Mouse (Mus musculus): ENCODE measurements around the gene Serpinh1. TPM values are rescaled to one million over a fixed set of nuclear protein-coding genes. Genes with fewer than 3 reads are reported as not detected.

Gene Serpinh1
- polyA plus RNA-seq, 1 experiment = not detected

DNA sequence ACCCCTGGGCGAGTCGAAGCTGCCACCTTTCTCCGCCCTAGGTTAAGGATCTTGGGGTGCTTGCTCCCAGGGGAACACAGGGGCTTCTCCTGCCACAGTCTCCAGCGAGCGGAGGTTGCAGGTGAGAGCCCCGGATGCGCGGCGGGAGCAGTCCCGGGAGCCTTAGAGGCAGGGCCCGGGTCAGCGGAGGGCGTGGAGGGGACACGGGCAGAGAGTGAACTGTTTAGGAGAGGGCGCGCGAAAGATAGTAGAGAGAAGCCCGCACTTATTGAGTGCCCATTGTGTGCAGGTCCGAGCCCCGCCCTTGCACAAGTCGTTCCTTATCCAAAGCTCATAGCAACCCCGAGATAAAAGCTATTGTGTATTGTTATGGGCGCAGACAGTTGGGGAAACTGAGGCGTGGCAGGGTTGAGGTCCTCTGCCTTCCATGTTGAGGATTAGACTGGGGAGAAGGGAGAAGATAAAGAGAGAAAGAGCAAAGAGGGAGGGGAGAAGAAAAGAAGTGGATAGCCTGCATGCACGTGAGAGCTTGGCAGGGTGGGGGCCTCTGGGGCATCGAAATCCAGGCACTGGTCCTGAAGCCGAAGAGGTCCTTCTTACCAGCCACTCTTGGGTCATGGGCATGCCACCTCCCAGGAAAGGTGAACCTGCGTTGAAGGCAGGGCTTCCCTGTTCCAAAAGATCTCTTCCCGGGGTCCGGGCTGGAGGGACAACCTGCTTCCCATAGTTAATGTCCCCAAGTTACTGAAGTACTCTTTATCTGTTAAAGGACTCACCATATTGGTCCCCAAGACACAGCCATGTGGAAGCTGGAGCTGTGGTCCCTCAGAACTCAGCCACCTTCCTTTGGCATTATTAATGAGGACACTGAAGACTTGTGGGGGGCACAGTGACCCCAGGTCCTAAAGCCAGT is 29.3 kb upstream of the Serpinh1 start:
- TF ChIP-seq GATA1 (IDR thresholded peaks at IDR 0.05; ENCODE audit: low read length) = no peak

DNA sequence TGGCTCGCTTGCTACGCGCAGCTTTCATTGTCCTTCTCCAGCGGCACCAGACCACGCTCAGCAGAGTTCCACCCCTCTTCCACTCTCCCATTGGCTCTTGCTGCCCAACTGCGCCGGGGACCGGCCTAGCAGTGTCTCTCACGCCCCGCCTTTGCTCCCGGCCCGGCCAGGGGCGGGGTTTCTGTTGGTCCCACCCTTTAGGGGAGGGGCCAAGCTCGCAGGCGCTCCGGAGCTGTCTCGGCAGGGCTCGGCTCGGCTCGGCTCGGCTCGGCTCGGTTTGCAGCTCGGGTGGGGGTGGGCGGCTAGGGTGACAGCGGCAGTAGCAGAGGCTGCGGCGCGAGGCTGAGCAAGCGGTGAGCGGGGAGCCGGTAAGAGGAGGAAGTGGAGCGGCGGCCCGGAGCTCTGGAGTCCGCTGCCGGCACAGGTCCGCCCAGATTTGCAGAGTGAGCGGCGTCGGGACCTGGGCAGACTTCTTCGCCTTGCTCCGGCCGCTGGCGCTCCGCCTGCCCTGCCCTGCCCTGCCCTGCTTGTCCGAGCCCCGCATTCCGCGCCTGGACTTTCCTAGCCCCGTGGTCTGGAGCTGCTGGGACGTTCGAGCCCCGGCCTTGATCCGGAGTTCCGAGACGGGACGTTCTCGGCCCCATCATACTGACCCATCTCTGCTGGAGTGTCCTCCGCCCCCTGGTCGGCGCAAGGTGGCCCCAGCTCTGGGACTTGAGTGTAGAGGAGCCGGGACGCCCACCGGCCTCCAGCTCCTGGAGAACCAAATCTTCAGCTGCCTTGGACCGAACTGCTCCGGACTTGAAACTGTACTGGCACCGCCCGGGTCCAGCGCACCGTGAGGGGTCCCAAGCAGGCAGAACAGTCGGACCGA is 28.4 kb upstream of the Serpinh1 start, which contains the start of gene Gdpd5:
Gene Gdpd5, plus strand, starts transcription at position 201 of the 874 bp plus-strand sequence.
- TF ChIP-seq GATA1 (IDR thresholded peaks at IDR 0.05; ENCODE audit: low read length) = no peak

DNA sequence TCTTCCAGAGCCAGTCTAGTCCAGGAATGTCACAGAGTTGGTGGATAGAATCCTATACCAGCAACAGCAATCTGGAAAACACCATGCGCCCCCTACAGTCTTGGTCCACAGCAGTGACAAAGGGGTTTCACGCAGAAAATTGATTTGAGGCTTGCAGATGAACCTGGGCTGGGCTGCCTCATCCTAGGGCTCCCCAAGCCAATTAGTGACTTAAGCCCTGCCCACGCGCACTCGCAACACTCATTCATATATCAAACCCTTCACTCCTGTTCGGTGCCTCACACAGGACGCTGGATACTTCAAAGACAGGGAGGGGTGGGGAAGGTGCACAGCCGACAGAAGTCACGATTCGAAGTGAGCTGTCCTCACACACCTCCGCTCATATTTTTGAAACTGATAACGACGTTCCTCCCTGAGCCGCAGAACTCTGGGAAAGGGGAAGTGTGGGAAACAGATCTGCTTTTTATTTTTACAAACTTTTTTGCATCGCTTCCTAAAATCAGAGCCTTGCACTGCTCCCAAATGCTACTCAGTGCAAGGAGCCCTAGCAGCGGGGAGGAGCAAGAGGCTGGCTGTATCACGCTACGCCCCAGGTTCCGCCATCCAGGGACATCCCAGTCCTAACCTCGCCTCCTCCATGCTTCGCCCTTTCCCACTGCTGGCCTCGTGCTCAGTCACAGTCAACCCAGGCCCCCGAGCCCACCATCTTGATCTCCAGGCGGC is 27.6 kb upstream of the Serpinh1 start:
- TF ChIP-seq GATA1 (IDR thresholded peaks at IDR 0.05; ENCODE audit: low read length) = no peak

GRCm38 (mm10) chr7:99378870-99379269 is 25.8 kb upstream of the Serpinh1 start:
- TF ChIP-seq GATA1 (IDR thresholded peaks at IDR 0.05; ENCODE audit: low read length) = no peak

DNA sequence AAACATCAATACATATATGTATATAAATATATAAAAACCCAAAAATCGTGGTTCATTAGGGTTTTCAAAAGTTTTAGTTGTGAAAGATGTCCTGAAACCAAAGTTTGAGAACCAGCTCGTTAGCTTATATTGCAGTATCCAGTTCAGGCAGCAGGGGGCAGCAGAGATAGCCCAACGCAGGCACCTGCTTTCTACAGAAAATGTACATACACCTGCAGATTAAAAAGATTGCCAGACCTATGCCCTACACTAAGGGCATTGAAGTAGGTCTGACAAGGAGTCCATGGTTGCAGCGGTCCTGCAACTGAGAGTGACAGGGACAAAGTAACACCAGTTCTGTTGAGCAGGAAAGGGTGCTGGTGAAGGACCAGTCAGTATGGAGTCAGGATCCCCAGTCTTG is 22.4 kb upstream of the Serpinh1 start:
- no peak for TF ChIP-seq GATA1 (IDR thresholded peaks at IDR 0.05; ENCODE audit: low read length)

GRCm38 (mm10) chr7:99366716-99367115 is 13.7 kb upstream of the Serpinh1 start:
- no peak for TF ChIP-seq GATA1 (IDR thresholded peaks at IDR 0.05; ENCODE audit: low read length)

DNA sequence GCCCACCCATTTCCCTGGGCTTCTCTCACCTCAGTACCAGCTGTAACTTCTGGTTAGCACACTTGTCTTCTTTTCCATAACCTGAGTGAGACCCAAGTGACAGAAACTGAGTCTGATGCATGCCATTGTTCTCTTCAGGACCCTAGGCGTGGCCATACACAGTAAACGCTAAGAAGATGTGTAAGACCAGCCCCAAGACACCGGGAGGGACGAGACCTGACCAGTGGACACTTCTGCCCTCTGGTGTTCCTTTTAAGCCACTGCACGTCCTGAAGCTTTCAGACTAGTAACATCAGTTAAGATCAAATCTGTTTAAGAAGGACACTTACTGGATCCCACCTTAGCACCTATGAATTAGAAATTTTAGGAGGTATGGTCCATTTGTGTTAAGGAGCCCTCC is 12.0 kb upstream of the Serpinh1 start:
- no peak for TF ChIP-seq GATA1 (IDR thresholded peaks at IDR 0.05; ENCODE audit: low read length)

DNA sequence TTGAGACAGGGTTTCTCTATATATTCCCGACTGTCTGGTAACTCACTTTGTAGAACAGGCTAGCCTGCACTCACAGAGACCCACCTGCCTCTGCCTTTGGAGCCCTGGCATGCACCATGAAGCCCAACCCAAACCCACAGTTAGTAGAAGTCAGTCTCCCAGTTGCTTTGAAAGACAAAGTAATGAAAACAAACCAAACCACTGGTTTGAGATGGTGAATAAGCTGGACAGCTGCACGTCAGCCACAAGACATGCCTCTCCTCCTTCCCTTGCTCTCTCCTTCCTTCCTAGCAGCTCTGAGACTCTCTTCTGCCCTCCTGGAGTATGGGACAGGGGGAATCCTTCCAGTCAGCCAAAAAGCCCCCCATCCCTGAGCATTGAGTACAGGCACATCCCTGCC is 9.1 kb upstream of the Serpinh1 start:
- no peak for TF ChIP-seq GATA1 (IDR thresholded peaks at IDR 0.05; ENCODE audit: low read length)

- TF ChIP-seq GATA1 (IDR thresholded peaks at IDR 0.05; ENCODE audit: low read length) = no peak
Observed at GRCm38 (mm10) chr7:99360803-99361414, 7.9 kb upstream of the Serpinh1 start.

DNA sequence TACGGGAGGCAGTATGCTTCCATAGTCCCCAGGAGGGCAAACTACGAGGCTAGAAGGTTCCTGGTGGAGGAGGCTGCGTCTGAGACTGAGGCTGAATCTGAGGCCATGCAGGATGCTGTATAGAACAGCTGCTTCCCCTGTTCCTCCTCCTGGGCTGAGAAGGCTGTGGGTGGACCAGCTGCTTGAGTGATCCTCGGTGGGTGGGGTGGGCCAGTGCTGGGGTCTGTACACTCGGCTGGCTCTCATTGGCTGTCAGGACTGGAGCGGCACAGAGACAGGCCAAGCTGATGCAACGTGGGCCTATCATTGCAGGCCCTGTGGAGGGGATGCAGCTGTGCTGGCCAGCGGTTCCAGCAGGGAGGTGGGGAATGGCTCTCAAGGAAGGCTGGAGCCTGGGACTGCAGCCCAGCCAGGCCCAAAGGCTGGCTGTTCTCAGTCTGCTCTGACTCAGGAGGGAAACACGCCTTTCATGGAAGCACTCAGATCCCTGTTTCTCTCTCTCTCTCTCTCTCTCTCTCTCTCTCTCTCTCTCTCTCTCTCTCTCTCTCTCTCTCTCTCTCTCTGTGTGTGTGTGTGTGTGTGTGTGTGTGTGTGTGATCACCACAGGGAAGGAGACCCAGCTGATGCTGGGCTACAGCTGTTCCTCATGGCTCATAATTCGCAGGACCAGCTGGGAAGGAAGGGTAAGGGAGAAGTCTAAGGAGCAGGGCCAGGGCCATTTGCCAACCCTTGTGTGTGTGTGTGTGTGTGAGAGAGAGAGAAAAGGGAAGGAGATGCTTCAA is 7.2 kb upstream of the Serpinh1 start:
- no peak for TF ChIP-seq GATA1 (IDR thresholded peaks at IDR 0.05; ENCODE audit: low read length)

- no peak for TF ChIP-seq GATA1 (IDR thresholded peaks at IDR 0.05; ENCODE audit: low read length)
Observed at GRCm38 (mm10) chr7:99358371-99358770, 5.3 kb upstream of the Serpinh1 start.

GRCm38 (mm10) chr7:99357201-99357600 is 4.2 kb upstream of the Serpinh1 start:
- TF ChIP-seq GATA1 (IDR thresholded peaks at IDR 0.05; ENCODE audit: low read length) = no peak

DNA sequence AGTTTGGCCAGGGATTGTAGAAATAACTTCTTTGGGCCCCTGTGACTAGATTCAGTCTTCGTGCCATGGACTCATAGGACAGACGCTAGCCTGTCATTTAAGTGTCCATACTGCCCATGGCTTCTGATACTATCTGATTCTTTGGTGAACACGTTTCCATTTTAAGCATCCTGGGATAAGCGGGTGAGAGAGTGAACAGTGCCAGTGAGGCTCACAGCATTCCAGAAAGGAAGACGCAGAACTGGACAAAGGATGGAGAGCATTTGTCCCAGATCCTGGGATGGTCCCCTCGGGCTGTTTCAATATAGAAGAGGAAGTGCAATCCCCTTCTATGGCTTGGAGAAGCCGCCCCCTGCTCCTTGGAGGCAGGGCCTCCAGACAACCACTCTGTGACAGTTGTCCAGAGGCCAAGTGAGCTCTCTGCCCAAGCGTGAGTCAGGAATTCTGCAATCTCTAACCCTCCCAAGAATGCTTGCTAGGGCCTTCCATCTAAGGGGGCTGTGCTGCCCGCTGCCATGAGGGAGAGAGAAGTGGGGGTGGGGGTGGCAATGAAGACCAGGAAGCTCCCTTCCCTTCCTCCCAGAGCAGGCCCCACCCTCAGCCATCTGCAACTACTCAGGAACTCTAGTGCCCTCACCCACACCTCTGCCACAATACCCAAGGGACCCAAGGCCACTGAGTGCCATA is 3.3 kb upstream of the Serpinh1 start:
- TF ChIP-seq GATA1 (IDR thresholded peaks at IDR 0.05; ENCODE audit: low read length) = no peak

- TF ChIP-seq GATA1 (IDR thresholded peaks at IDR 0.05; ENCODE audit: low read length) = no peak
Observed at GRCm38 (mm10) chr7:99355731-99356131, 2.7 kb upstream of the Serpinh1 start.

All from G1E-ER4 (cell line).